Mouse (Mus musculus): ENCODE results near the gene Dennd5b. TPM values are rescaled to one million over a fixed set of nuclear protein-coding genes. Genes with fewer than 3 reads are reported as not detected.

Gene Dennd5b
- polyA plus RNA-seq, 1 experiment from 2014 or later = 5.8 TPM

DNA sequence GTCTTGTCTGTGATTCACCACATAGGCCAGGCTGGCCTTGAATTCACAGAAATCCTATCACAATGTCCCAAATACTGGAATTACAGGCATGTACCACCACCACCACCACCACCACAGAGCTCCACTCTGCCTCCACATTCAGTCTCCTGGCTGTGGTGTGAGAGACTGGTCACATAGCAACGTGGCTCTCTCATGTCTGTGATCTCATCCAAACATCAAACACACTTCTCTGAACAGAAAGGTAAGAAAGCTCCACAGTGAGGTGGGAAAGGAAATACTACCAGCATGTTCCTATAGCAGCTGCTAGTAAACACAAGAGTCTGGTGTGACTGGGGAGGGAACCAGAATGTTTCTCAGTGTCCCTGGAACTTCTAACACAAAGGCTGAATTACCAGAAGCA lies 140.2 kb downstream of the Dennd5b start:
- WGBS = 20% methylated on average over 1 of the region's 1 CpGs
- no peak for ATAC-seq (ENCODE audit: extremely low read depth, insufficient number of reproducible peaks, low FRiP score, low TSS enrichment)
- Histone ChIP-seq H3K4me3 (no peak overlapping the region), H3K36me3 (no peaks in the 10 kb centered on the region), H3K9ac (no peak overlapping the region), H3K9me3 (0 out of 2 replicates have a peak, but pooled peaks cover 1% of the 10 kb centered on the region), H3K4me1 (peaks cover 11% of the 10 kb centered on the region), H3K27me3 (replicated peaks) (no peaks in the 10 kb centered on the region), H3K27ac (replicated peaks) (no peak overlapping the region), H3K4me2 (no peak overlapping the region)

DNA sequence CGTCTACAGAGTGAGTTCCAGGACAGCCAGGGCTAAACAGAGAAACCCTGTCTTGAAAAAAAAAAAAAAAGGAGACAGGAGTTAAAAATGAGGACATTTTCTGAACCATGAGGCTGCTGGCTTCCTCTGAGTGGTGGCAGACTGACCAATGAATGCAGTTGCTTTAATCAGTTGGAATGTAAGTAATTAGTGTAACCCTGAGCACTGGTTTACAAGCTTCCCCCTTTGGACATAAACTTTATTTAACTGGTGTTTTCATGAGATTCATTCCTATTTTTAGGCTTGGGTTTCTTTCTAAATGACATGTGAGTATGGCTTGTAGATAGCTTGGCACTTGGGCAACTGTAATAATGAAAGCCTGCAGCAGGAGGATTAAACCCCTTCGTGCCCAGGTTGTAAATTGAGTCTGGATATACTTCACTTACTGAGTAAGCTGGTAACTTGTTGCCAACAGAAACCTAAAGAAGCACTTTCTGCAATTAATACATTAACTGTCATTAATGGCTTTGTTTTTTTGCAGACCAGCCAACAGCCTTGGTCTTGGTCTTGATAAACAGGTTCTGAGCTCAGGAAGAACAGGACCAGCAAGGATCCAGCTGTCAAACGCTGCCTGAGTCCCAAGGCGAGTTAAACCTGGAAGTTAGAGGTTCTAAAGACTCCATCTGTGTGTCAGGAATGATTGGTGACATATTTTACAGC lies 141.8 kb downstream of the Dennd5b start:
- no peak overlapping the region for H3K4me2 ChIP-seq
- H3K27me3 ChIP-seq (replicated peaks) = no peaks in the 10 kb centered on the region
- H3K9ac ChIP-seq = no peak overlapping the region
- 48% methylated on average over 4 of the region's 4 CpGs for WGBS
- H3K4me3 ChIP-seq = no peak overlapping the region
- no peak for ATAC-seq (ENCODE audit: extremely low read depth, insufficient number of reproducible peaks, low FRiP score, low TSS enrichment)
- H3K27ac ChIP-seq (replicated peaks) = no peak overlapping the region
- no peaks in the 10 kb centered on the region for H3K9me3 ChIP-seq
- H3K36me3 ChIP-seq = no peaks in the 10 kb centered on the region
- H3K4me1 ChIP-seq = peaks cover 17% of the 10 kb centered on the region

GRCm38 (mm10) chr6:148958712-148959111 lies 142.8 kb downstream of the Dennd5b start:
- Histone ChIP-seq H3K9ac (no peak overlapping the region), H3K4me1 (peaks cover 17% of the 10 kb centered on the region), H3K27me3 (replicated peaks) (no peaks in the 10 kb centered on the region), H3K4me3 (no peak overlapping the region), H3K27ac (replicated peaks) (no peak overlapping the region), H3K36me3 (no peaks in the 10 kb centered on the region), H3K9me3 (no peaks in the 10 kb centered on the region), H3K4me2 (no peak overlapping the region)
- no peak for ATAC-seq (ENCODE audit: extremely low read depth, insufficient number of reproducible peaks, low FRiP score, low TSS enrichment)
- 91% methylated on average over 1 of the region's 1 CpGs for WGBS

DNA sequence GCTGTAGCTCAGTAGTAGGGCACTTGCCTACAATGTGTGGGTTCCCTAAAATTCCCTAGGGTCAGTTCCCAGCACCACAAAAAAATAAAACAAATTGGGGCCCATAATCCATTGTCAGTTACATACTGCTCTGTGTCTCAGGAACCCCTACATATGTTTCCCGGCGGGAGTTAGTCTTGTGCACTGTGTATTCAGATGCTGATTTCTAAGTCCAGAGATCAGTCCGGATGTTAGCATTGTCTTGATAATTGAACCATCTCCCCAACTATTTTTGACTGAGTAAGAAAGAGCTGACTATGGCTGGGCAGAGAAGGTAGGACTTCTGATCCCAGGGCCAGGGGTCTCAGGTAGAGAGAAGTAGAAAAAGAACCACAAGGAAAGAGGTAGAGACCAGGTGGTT lies 144.4 kb downstream of the Dennd5b start:
- Histone ChIP-seq H3K36me3 (no peaks in the 10 kb centered on the region), H3K27ac (replicated peaks) (no peak overlapping the region), H3K9ac (no peak overlapping the region), H3K4me1 (peaks cover 17% of the 10 kb centered on the region), H3K27me3 (replicated peaks) (no peaks in the 10 kb centered on the region), H3K9me3 (no peaks in the 10 kb centered on the region), H3K4me3 (no peak overlapping the region), H3K4me2 (no peak overlapping the region)
- no peak for ATAC-seq (ENCODE audit: extremely low read depth, insufficient number of reproducible peaks, low FRiP score, low TSS enrichment)
- 85% methylated on average over 3 of the region's 3 CpGs for WGBS

DNA sequence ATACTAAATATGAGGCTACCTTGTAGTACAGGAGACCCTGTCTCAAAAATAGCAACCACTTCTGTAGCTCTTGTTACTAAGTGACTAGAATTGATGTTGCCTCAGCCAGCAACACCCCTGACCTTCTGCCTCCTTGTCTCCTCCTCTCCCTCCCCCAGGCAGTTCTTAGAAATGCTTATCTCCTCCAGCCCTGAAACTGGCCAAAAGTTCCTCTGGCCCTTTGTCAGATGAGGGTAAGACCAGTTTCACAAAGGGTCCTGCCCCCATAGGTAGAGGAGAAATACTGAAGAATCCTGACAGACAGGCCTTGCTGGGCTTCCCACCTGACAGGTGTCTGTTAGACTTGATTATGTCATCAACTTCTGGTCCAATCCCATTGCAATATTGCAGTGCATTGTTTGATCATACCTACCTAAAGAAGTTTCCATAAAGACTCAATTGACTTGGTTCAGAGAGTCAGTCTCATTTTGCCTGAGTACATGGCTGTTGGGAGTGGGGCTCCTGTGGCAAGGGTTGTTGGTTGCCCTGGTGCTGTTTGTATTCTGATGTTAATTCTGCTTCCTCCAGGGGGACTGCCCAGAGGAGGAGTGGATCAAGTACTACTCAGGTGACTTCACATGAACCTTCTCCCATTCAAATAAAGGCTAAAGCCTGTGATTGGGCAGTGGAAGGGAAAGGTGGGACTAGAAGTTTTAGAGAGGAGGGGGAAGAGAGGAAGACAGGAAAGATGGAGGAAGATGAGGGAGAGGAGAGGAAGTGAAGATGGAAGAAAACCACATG lies 145.6 kb downstream of the Dennd5b start:
- H3K9ac ChIP-seq = no peak overlapping the region
- no peaks in the 10 kb centered on the region for H3K27me3 ChIP-seq (replicated peaks)
- H3K4me3 ChIP-seq = no peak overlapping the region
- H3K27ac ChIP-seq (replicated peaks) = no peak overlapping the region
- no peaks in the 10 kb centered on the region for H3K36me3 ChIP-seq
- ATAC-seq (ENCODE audit: extremely low read depth, insufficient number of reproducible peaks, low FRiP score, low TSS enrichment) = no peak
- no peak overlapping the region for H3K4me2 ChIP-seq
- H3K9me3 ChIP-seq = no peaks in the 10 kb centered on the region
- peaks cover 17% of the 10 kb centered on the region for H3K4me1 ChIP-seq

GRCm38 (mm10) chr6:148946881-148947405 lies 154.5 kb downstream of the Dennd5b start:
- ATAC-seq (ENCODE audit: extremely low read depth, insufficient number of reproducible peaks, low FRiP score, low TSS enrichment) = no peak
- peaks cover 25% of the 10 kb centered on the region for H3K4me1 ChIP-seq
- H3K4me3 ChIP-seq = peak overlapping the region; percentile 92
- peak overlapping the region; percentile 84 for H3K9ac ChIP-seq
- 44% methylated on average over 11 of the region's 11 CpGs for WGBS
- H3K9me3 ChIP-seq = no peaks in the 10 kb centered on the region
- H3K27ac ChIP-seq (replicated peaks) = peak overlapping the region; percentile 95
- H3K36me3 ChIP-seq = peaks cover 10% of the 10 kb centered on the region
- H3K4me2 ChIP-seq = peak overlapping the region; percentile 87
- H3K27me3 ChIP-seq (replicated peaks) = no peaks in the 10 kb centered on the region

DNA sequence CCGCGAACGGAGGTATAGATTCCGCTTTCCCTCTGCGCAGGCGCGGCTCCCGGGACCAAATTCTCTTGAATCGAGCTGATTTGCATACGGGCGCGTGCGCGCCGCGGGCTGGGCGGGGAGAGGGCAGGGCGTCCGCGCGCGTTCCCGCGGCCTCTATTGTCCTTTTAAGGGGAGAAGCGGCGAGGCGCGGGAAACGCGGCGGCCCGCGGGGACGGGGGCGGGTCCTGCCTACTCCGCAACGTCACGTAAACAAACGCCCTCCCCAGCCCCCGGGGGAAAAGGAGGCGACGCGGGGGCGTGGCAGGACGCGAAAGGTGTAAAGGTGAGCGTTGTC lies 155.1 kb downstream of the Dennd5b start, which contains the start of gene Sinhcaf:
TSS of gene Sinhcaf (minus strand) at position 59 of the 334 bp plus-strand sequence.
- Histone ChIP-seq H3K4me3 (peak within 1 kb of the TSS; percentile 92), H3K4me2 (peak within 1 kb of the TSS; percentile 87), H3K4me1 (peaks cover 31% of the 10 kb centered on the region), H3K36me3 (peaks cover 15% of the 10 kb centered on the region), H3K9ac (peak within 1 kb of the TSS; percentile 89), H3K27me3 (replicated peaks) (no peaks in the 10 kb centered on the region), H3K27ac (replicated peaks) (peak within 1 kb of the TSS; percentile 95), H3K9me3 (no peaks in the 10 kb centered on the region)
- WGBS = under 1% methylated on average over 47 of the region's 47 CpGs
- ATAC-seq (ENCODE audit: extremely low read depth, insufficient number of reproducible peaks, low FRiP score, low TSS enrichment) = peak; percentile 83

- Histone ChIP-seq H3K9me3 (no peaks in the 10 kb centered on the region), H3K4me3 (peak overlapping the region; percentile 92), H3K36me3 (peaks cover 15% of the 10 kb centered on the region), H3K9ac (peak overlapping the region; percentile 89), H3K4me1 (peaks cover 31% of the 10 kb centered on the region), H3K27me3 (replicated peaks) (no peaks in the 10 kb centered on the region), H3K27ac (replicated peaks) (peak overlapping the region; percentile 95), H3K4me2 (peak overlapping the region; percentile 87)
- WGBS = under 1% methylated on average over 75 of the region's 75 CpGs
- peak; percentile 34; the same call in 1 of the 2 replicates for ATAC-seq (ENCODE audit: extremely low read depth, insufficient number of reproducible peaks, low FRiP score, low TSS enrichment)
Measured at GRCm38 (mm10) chr6:148945509-148946408, 155.7 kb downstream of the Dennd5b start.

DNA sequence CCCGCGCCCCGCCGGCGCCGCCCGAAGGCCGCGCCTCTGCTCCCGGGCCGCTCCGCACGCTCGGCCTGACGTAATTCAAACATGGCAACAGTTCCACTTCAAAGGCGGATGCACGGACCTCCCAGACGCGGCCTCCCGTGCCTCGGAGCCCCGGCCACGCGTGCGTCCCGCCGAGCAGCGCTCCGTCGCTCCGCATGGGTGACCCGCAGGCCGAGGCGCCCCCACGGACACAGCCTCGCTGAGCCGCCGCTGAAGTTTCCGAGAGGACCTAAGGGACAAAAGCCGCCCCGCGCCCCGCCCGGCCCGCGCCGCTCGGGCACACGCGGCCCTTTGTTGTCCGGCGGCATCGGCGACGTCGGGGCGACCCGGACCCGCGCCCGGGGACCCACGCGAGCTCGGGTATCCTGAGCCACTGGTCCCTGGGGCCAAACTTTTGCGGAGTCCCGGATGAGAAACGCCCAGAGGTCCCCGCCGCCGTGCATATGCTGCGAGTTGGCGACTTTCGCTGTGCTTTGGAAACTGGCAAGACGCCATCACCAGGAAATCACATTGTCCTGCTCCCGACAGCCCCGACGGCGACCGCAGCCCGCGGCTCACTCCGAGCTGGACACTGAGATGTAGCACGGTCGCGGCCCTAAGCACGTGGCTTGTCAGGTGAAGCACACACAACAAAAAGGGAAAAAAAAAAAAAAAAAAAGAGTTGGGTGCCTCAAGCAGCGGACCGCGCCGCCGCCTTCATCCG lies 156.5 kb downstream of the Dennd5b start:
- Histone ChIP-seq H3K4me3 (peak overlapping the region; percentile 92), H3K9ac (peak overlapping the region; percentile 89), H3K4me1 (peaks cover 31% of the 10 kb centered on the region), H3K27me3 (replicated peaks) (no peaks in the 10 kb centered on the region), H3K36me3 (peaks cover 17% of the 10 kb centered on the region), H3K4me2 (peak overlapping the region; percentile 87), H3K9me3 (no peaks in the 10 kb centered on the region), H3K27ac (replicated peaks) (peak overlapping the region; percentile 95)
- under 1% methylated on average over 91 of the region's 92 CpGs for WGBS
- ATAC-seq (ENCODE audit: extremely low read depth, insufficient number of reproducible peaks, low FRiP score, low TSS enrichment) = peak; percentile 56

GRCm38 (mm10) chr6:148944344-148944766 lies 157.1 kb downstream of the Dennd5b start:
- peak overlapping the region; percentile 95 for H3K27ac ChIP-seq (replicated peaks)
- peak overlapping the region; percentile 89 for H3K9ac ChIP-seq
- peaks cover 17% of the 10 kb centered on the region for H3K36me3 ChIP-seq
- H3K4me3 ChIP-seq = peak overlapping the region; percentile 92
- no peaks in the 10 kb centered on the region for H3K27me3 ChIP-seq (replicated peaks)
- ATAC-seq (ENCODE audit: extremely low read depth, insufficient number of reproducible peaks, low FRiP score, low TSS enrichment) = peak; percentile 4; the same call in 1 of the 2 replicates
- H3K4me1 ChIP-seq = peaks cover 31% of the 10 kb centered on the region
- peak overlapping the region; percentile 87 for H3K4me2 ChIP-seq
- no peaks in the 10 kb centered on the region for H3K9me3 ChIP-seq
- WGBS = 0% methylated on average over 28 of the region's 30 CpGs
